Mouse (Mus musculus): Measurements from ENCODE around the gene Lpgat1. TPM values are rescaled to one million over a fixed set of nuclear protein-coding genes. Genes with fewer than 3 reads are reported as not detected.
A peak's percentile ranks its signal among the peaks of the same experiment; 100 is the strongest.

Lpgat1 gene
- polyA plus RNA-seq, 1 experiment from 2014 or later: 34.9 TPM

DNA sequence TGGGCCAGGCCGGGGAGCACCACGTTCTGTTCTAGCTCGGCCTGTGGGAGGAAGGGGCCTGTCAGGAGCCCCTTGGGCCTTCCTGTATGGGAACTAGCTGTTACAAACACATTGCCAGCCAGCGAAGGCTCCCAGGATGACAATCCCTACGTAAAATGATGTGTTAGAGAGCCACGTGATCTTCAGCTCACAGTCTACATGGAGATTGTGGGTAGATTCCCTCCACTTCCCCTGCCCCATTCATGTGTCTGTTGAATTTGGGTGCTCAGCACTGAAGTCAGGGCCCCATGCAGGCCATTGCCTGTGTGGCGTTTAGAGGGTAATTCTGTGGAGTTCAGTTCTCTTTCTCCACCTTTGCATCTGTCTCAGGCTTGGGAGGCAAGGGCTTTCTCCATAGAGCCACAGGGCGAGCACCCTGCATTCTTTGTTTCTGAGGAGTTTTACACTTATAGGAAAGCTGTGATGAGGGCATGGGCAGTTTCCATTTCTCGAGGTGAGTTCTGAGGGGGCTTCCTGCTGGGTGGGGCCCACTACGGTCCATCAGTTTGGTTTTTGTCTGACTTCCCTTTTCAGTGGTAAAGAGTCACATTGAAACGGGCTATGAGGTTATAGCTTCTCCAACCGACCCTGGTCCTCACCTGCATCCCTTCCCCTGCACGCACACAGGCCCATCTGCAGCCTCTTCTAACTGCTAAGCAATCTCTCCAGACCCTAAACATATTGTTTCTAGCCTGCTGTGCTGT is 95.5 kb downstream of the Lpgat1 start:
- Histone ChIP-seq H3K4me3 (no peak overlapping the region), H3K36me3 (no peaks in the 10 kb centered on the region), H3K9me3 (no peaks in the 10 kb centered on the region), H3K27me3 (no peaks in the 10 kb centered on the region), H3K4me1 (replicated peaks) (peaks cover 7% of the 10 kb centered on the region; the same call in 1 of the 2 replicates), H3K9ac (no peak overlapping the region), H3K27ac (replicated peaks) (no peak overlapping the region), H3K4me2 (no peak overlapping the region)
- 89% methylated on average over 13 of the region's 13 CpGs for WGBS
- no peak for ATAC-seq (ENCODE audit: low FRiP score, low read depth)

DNA sequence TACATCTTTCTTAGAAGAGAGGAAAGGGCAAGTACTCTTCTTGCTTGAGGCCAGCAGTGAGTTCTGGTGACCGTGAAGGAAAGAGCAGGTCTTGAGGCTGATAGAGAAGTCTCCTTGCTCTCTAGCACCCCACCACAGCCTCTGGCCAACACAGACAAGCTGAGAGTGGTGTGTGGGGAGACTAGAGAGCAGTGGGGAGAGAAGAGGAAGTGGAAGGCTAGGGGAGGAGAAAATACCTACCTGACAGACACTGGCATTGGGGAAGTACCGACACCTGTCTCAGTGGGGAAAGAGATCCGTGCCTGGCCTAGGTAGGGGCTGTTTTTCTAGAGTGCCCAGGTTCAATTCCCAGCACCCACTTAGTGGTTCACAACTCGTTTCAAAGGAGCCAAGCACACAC is 96.6 kb downstream of the Lpgat1 start:
- Histone ChIP-seq H3K27me3 (no peaks in the 10 kb centered on the region), H3K4me3 (no peak overlapping the region), H3K9me3 (no peaks in the 10 kb centered on the region), H3K27ac (replicated peaks) (no peak overlapping the region), H3K4me1 (replicated peaks) (peaks cover 2% of the 10 kb centered on the region; the same call in 1 of the 2 replicates), H3K4me2 (no peak overlapping the region), H3K36me3 (no peaks in the 10 kb centered on the region), H3K9ac (no peak overlapping the region)
- 76% methylated on average over 4 of the region's 4 CpGs for WGBS
- ATAC-seq (ENCODE audit: low FRiP score, low read depth): no peak

- no peaks in the 10 kb centered on the region for H3K36me3 ChIP-seq
- ATAC-seq (ENCODE audit: low FRiP score, low read depth): no peak
- no peak overlapping the region for H3K4me3 ChIP-seq
- peaks cover 2% of the 10 kb centered on the region; the same call in 1 of the 2 replicates for H3K4me1 ChIP-seq (replicated peaks)
- no peak overlapping the region for H3K9ac ChIP-seq
- no peaks in the 10 kb centered on the region for H3K9me3 ChIP-seq
- H3K27ac ChIP-seq (replicated peaks): no peak overlapping the region
- H3K27me3 ChIP-seq: no peaks in the 10 kb centered on the region
- H3K4me2 ChIP-seq: no peak overlapping the region
- 66% methylated on average over 5 of the region's 5 CpGs for WGBS
These were observed 97.3 kb downstream of the Lpgat1 start for GRCm38 (mm10) chr1:191814935-191815334.

DNA sequence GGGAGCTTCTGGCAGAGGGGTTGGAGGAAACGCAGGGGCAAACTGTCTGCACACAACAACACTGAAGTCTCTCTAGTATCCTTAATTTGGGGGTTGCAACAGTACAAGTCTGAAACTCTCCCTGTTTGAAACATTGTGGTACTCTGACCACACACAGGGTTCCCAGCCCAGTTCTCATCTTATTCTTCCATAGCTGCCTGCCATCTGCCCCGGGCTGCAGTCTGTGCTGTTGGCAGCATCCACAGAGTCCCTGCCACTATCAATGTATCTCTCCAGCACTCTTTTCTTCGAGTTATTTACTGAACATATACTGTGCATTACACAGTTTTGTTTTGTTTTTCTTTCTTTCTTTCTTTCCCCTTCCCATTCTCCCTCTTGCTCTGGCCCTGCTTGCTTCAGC is 99.0 kb downstream of the Lpgat1 start:
- no peaks in the 10 kb centered on the region for H3K27me3 ChIP-seq
- no peak overlapping the region for H3K4me3 ChIP-seq
- H3K9ac ChIP-seq: no peak overlapping the region
- H3K27ac ChIP-seq (replicated peaks): no peak overlapping the region
- H3K4me2 ChIP-seq: no peak overlapping the region
- ATAC-seq (ENCODE audit: low FRiP score, low read depth): no peak
- no peaks in the 10 kb centered on the region for H3K36me3 ChIP-seq
- H3K4me1 ChIP-seq (replicated peaks): peaks cover 8% of the 10 kb centered on the region
- no peaks in the 10 kb centered on the region for H3K9me3 ChIP-seq
- 77% methylated on average over 3 of the region's 3 CpGs for WGBS

GRCm38 (mm10) chr1:191817418-191818144 is 99.9 kb downstream of the Lpgat1 start:
- WGBS: 37% methylated on average over 19 of the region's 19 CpGs

DNA sequence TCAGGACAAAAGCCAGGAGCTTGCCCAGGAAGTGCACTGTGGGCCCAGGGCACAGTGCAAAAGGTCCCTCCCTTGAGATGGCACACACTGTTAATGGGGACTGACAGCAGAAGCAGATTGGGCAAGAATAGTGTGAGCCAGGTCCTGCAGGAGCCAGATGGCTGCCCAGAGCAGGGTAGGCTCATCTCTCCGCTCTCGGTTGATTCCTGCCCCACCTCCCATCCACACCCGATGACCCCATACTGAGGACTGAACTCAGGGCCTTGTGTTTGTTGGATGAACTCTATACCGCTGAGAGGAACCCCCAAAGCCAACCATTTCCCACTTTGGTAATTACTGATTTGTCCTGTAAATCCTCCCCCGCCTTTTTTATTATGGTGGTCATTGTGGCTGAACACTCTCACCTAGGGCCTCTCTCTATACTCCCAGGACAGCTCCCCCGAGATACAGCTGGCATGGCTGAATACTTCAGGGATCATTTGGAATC is 100.6 kb downstream of the Lpgat1 start:
- H3K4me2 ChIP-seq: no peak overlapping the region
- ATAC-seq (ENCODE audit: low FRiP score, low read depth): peak; percentile 12; the same call in 1 of the 2 replicates
- H3K36me3 ChIP-seq: no peaks in the 10 kb centered on the region
- peaks cover 16% of the 10 kb centered on the region for H3K4me1 ChIP-seq (replicated peaks)
- H3K27me3 ChIP-seq: no peaks in the 10 kb centered on the region
- H3K27ac ChIP-seq (replicated peaks): no peak overlapping the region
- no peaks in the 10 kb centered on the region for H3K9me3 ChIP-seq
- H3K9ac ChIP-seq: no peak overlapping the region
- 44% methylated on average over 6 of the region's 6 CpGs for WGBS
- no peak overlapping the region for H3K4me3 ChIP-seq

More at GRCm38 (mm10) chr1:191817418-191818144, 99.9 kb downstream of the Lpgat1 start:
- Histone ChIP-seq H3K4me3 (no peak overlapping the region), H3K4me1 (replicated peaks) (peaks cover 16% of the 10 kb centered on the region), H3K9me3 (no peaks in the 10 kb centered on the region), H3K27ac (replicated peaks) (no peak overlapping the region), H3K9ac (no peak overlapping the region), H3K27me3 (no peaks in the 10 kb centered on the region), H3K36me3 (no peaks in the 10 kb centered on the region), H3K4me2 (no peak overlapping the region)
- peak; percentile 66 for ATAC-seq (ENCODE audit: low FRiP score, low read depth)

- ATAC-seq (ENCODE audit: low FRiP score, low read depth): no peak
- no peak overlapping the region for H3K9ac ChIP-seq
- no peak overlapping the region for H3K27ac ChIP-seq (replicated peaks)
- no peaks in the 10 kb centered on the region for H3K9me3 ChIP-seq
- no peaks in the 10 kb centered on the region for H3K36me3 ChIP-seq
- H3K27me3 ChIP-seq: no peaks in the 10 kb centered on the region
- H3K4me2 ChIP-seq: no peak overlapping the region
- H3K4me1 ChIP-seq (replicated peaks): peaks cover 16% of the 10 kb centered on the region
- H3K4me3 ChIP-seq: no peak overlapping the region
These were observed 101.4 kb downstream of the Lpgat1 start for GRCm38 (mm10) chr1:191819026-191819425.

GRCm38 (mm10) chr1:191820951-191821325 is 103.3 kb downstream of the Lpgat1 start:
- peak; percentile 57; the same call in 1 of the 2 replicates for ATAC-seq (ENCODE audit: low FRiP score, low read depth)
- H3K27ac ChIP-seq (replicated peaks): no peak overlapping the region
- peak overlapping the region; percentile 42 for H3K9ac ChIP-seq
- WGBS: 3% methylated on average over 15 of the region's 15 CpGs
- H3K4me3 ChIP-seq: peak overlapping the region; percentile 65
- H3K9me3 ChIP-seq: no peaks in the 10 kb centered on the region
- no peaks in the 10 kb centered on the region for H3K36me3 ChIP-seq
- H3K27me3 ChIP-seq: no peaks in the 10 kb centered on the region
- H3K4me2 ChIP-seq: peak overlapping the region; percentile 93
- peaks cover 16% of the 10 kb centered on the region for H3K4me1 ChIP-seq (replicated peaks)

DNA sequence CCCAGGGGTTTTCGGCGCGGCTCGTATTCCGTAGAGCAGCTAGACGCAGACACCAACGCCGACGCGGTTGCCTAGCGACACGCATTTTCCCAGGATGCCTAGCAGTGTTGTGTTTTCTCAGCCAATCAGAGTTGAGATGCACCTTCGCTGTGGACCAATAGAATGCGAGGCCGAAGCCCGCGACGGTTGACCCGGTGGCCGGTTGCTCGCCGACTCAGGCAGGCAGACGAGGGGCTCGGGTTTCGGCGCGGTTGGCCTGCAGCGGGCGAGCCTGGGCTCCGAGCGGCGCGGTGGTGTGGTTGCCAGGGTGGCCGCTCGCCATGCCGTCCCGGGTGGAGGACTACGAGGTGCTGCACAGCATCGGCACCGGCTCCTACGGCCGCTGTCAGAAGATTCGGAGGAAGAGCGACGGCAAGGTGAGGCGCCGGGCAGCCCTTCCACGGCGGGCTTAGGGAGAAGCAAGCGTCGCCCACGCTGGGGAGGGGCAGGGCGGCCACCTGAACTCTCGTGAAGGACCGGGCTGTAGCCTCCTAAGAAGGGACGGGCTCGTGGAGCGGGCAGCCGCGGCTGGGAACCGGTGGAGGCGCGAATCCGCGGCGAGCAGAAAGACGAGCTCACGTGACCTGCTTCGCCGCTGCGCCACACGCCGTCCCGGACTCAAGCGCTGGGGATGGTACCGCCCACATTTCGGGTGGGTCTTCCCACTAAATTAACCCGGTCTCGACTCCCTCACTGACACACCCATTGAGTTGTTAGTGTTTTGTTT is 103.9 kb downstream of the Lpgat1 start, which contains the start of gene Nek2:
TSS of gene Nek2 (plus strand) at position 119 of the 766 bp plus-strand sequence.
- 0 out of 2 replicates have a peak within 1 kb of the TSS, but pooled peaks have one; percentile 27 for H3K27ac ChIP-seq (replicated peaks)
- H3K36me3 ChIP-seq: no peaks in the 10 kb centered on the region
- peak; percentile 96 for ATAC-seq (ENCODE audit: low FRiP score, low read depth)
- peak within 1 kb of the TSS; percentile 93 for H3K4me2 ChIP-seq
- H3K4me3 ChIP-seq: peak within 1 kb of the TSS; percentile 65
- H3K9me3 ChIP-seq: no peaks in the 10 kb centered on the region
- H3K9ac ChIP-seq: peak within 1 kb of the TSS; percentile 44
- peaks cover 16% of the 10 kb centered on the region for H3K4me1 ChIP-seq (replicated peaks)
- under 1% methylated on average over 79 of the region's 79 CpGs for WGBS
- H3K27me3 ChIP-seq: no peaks in the 10 kb centered on the region

DNA sequence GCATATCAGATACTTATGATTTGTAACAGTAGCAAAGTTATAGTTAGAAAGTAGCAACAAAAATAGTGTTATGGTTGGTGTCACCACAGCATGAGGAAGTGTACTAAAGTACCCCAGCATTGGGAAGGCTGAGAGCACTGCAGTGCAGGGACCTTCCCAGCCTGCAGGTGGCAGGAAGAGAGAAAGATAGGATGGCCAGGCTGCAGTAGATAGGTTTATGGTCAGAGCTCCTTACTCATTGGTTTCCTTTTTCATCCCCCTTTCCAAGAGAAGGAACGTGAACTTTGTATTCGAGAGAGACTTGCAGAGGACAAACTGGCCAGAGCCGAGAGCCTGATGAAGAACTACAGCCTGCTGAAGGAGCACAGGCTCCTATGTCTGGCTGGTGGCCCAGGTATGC is 111.5 kb downstream of the Lpgat1 start:
- Histone ChIP-seq H3K4me3 (no peak overlapping the region), H3K9me3 (no peaks in the 10 kb centered on the region), H3K27ac (replicated peaks) (no peak overlapping the region), H3K4me1 (replicated peaks) (no peaks in the 10 kb centered on the region), H3K36me3 (no peaks in the 10 kb centered on the region), H3K9ac (no peak overlapping the region), H3K27me3 (no peaks in the 10 kb centered on the region), H3K4me2 (no peak overlapping the region)
- 88% methylated on average over 3 of the region's 3 CpGs for WGBS
- ATAC-seq (ENCODE audit: low FRiP score, low read depth): no peak

DNA sequence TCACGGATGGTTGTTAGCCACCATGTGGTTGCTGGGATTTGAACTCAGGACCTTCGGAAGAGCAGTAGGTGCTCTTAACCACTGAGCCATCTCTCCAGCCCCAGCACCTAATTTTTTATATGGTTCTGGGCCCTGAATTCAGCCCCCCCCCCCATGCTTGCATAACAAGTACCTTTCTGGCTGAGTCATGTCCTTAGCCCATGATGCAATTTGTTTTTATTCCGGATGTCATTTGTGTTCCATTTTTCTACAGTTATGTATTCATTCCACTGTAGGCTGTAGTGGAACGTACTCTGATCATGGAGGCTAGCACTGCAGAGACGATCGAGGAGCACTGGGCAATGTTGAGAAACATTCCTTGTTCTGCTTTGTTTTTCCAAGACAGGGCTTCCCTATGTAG is 115.8 kb downstream of the Lpgat1 start:
- no peaks in the 10 kb centered on the region for H3K36me3 ChIP-seq
- H3K27me3 ChIP-seq: no peaks in the 10 kb centered on the region
- no peak for ATAC-seq (ENCODE audit: low FRiP score, low read depth)
- H3K4me3 ChIP-seq: no peak overlapping the region
- no peak overlapping the region for H3K4me2 ChIP-seq
- no peaks in the 10 kb centered on the region for H3K9me3 ChIP-seq
- H3K27ac ChIP-seq (replicated peaks): no peak overlapping the region
- H3K4me1 ChIP-seq (replicated peaks): no peaks in the 10 kb centered on the region
- 94% methylated on average over 6 of the region's 6 CpGs for WGBS
- no peak overlapping the region for H3K9ac ChIP-seq
